In genomic region chr13:92301754-92302153, GRCm38 (mm10) we compare ENCODE assay signal across 37 mouse cellular contexts. TPM values are rescaled to one million over a fixed set of nuclear protein-coding genes. Genes with fewer than 3 reads are reported as not detected.
DNase-seq lines count a peak whose midpoint lies in the region; ATAC-seq and TF ChIP-seq lines count a peak whose summit lies in the region.
"Had no signal": no experiment of that assay in that cellular context is flagged by ENCODE, and none has a peak within 500 bp of the region (broad histone marks: within the 10 kb centered on the region; RNA-seq: fewer than 3 reads in every experiment).

No protein-coding gene starts in this region.

- no peak overlapping the region for H3K4me3 ChIP-seq in liver, adult 2 months (ENCODE audit: insufficient read depth, low read depth, low read length)
- no peak overlapping the region for H3K4me3 ChIP-seq in liver, embryonic 11.5 days (ENCODE audit: low read depth, low read length)
- no peak overlapping the region for H3K4me3 ChIP-seq in intestine, embryonic 16.5 days (ENCODE audit: low read length)
- H3K4me3 ChIP-seq in embryonic facial prominence, embryonic 10.5 days: no peak overlapping the region
- H3K4me3 ChIP-seq: embryonic facial prominence, embryonic 13.5 days; forebrain, embryonic 10.5 days; forebrain, embryonic 15.5 days; heart, embryonic 13.5 days; hindbrain, embryonic 10.5 days; hindbrain, embryonic 15.5 days; left cerebral cortex, adult 2 months; limb, embryonic 13.5 days; liver, embryonic 15.5 days had no signal

- H3K4me2 ChIP-seq in liver, embryonic 11.5 days: no peak overlapping the region
- no peak overlapping the region for H3K4me2 ChIP-seq in intestine, embryonic 16.5 days (ENCODE audit: low read depth, low read length)
- H3K4me2 ChIP-seq: embryonic facial prominence, embryonic 13.5 days; forebrain, embryonic 15.5 days; heart, embryonic 13.5 days; hindbrain, embryonic 15.5 days; limb, embryonic 13.5 days; liver, embryonic 15.5 days; midbrain, embryonic 11.5 days had no signal

- peaks cover 5% of the 10 kb centered on the region; the same call in 1 of the 2 replicates for H3K4me1 ChIP-seq in liver, adult 2 months (ENCODE audit: control insufficient read depth, insufficient read depth, low read length)
- peaks cover 3% of the 10 kb centered on the region; the same call in 1 of the 2 replicates for H3K4me1 ChIP-seq in liver, embryonic 11.5 days (replicated peaks; ENCODE audit: control insufficient read depth, insufficient read depth, low read length)
- no peaks in the 10 kb centered on the region for H3K4me1 ChIP-seq in intestine, embryonic 16.5 days (ENCODE audit: control insufficient read depth, insufficient read depth, low read length)
- H3K4me1 ChIP-seq in embryonic facial prominence, embryonic 10.5 days: peaks cover 6% of the 10 kb centered on the region; the same call in 1 of the 2 replicates
- H3K4me1 ChIP-seq: forebrain, embryonic 10.5 days; forebrain, embryonic 15.5 days; hindbrain, embryonic 10.5 days; hindbrain, embryonic 15.5 days had no signal

- H3K36me3 ChIP-seq in liver, adult 2 months (ENCODE audit: control insufficient read depth, insufficient read depth, low read length): peaks cover 7% of the 10 kb centered on the region
- no peaks in the 10 kb centered on the region; the same call in 1 of the 2 replicates for H3K36me3 ChIP-seq in liver, embryonic 11.5 days (ENCODE audit: control insufficient read depth, insufficient read depth, low read length)
- no peaks in the 10 kb centered on the region for H3K36me3 ChIP-seq in intestine, embryonic 16.5 days (ENCODE audit: control insufficient read depth, insufficient read depth, low read length)
- H3K36me3 ChIP-seq in embryonic facial prominence, embryonic 10.5 days (replicated peaks): peaks cover 56% of the 10 kb centered on the region

- no peak overlapping the region for H3K9ac ChIP-seq in liver, adult 2 months (ENCODE audit: low read depth, low read length)
- no peak overlapping the region for H3K9ac ChIP-seq in liver, embryonic 11.5 days (ENCODE audit: low read depth, low read length)
- no peak overlapping the region for H3K9ac ChIP-seq in intestine, embryonic 16.5 days (ENCODE audit: low read depth, low read length)
- H3K9ac ChIP-seq: embryonic facial prominence, embryonic 13.5 days; forebrain, embryonic 15.5 days; heart, embryonic 13.5 days; hindbrain, embryonic 15.5 days; limb, embryonic 13.5 days; liver, embryonic 15.5 days had no signal

- WGBS in liver, adult 2 months: 29% methylated on average over 4 of the region's 4 CpGs
- WGBS in liver, embryonic 11.5 days: 80% methylated on average over 4 of the region's 4 CpGs
- WGBS in intestine, embryonic 16.5 days: 50% methylated on average over 4 of the region's 4 CpGs
- 86% methylated on average over 4 of the region's 4 CpGs for WGBS in embryonic facial prominence, embryonic 10.5 days

- no peaks in the 10 kb centered on the region for H3K27me3 ChIP-seq in liver, adult 2 months (ENCODE audit: control insufficient read depth, insufficient read depth, low read length)
- H3K27me3 ChIP-seq in liver, embryonic 11.5 days (replicated peaks; ENCODE audit: control insufficient read depth, insufficient read depth, low read length): no peaks in the 10 kb centered on the region
- no peaks in the 10 kb centered on the region for H3K27me3 ChIP-seq in intestine, embryonic 16.5 days (replicated peaks; ENCODE audit: control insufficient read depth, insufficient read depth, low read length)
- no peaks in the 10 kb centered on the region for H3K27me3 ChIP-seq in embryonic facial prominence, embryonic 10.5 days (replicated peaks; ENCODE audit: low read depth, poor library complexity, severe bottlenecking)
- H3K27me3 ChIP-seq: embryonic facial prominence, embryonic 13.5 days; forebrain, embryonic 15.5 days; heart, embryonic 13.5 days; hindbrain, embryonic 15.5 days; limb, embryonic 13.5 days; liver, embryonic 15.5 days; Patski had no signal

- peak; percentile 13 for DNase-seq in kidney, adult 9 months
- DNase-seq in kidney, adult 8-10 months: no peak
- DNase-seq in liver, adult 2 months (ENCODE audit: extremely low read depth, low read depth, low spot score): peak; percentile 47
- DNase-seq in liver, embryonic 11.5 days (ENCODE audit: low spot score): no peak
- no peak for DNase-seq in embryonic facial prominence, embryonic 10.5 days (ENCODE audit: low spot score)
- no peak for DNase-seq in spleen, adult 18-20 months
- DNase-seq: adrenal gland, postnatal 10 days; cerebellum, adult 8-10 months; cerebellum, postnatal 25 days; heart, postnatal 10 days; lung, postnatal 36 days; right cerebral cortex, postnatal 25 days; thymus, adult 18-20 months; thymus, postnatal 25 days had no signal

- H3K9me3 ChIP-seq in liver, embryonic 11.5 days (ENCODE audit: control insufficient read depth, low read length): no peaks in the 10 kb centered on the region
- no peaks in the 10 kb centered on the region for H3K9me3 ChIP-seq in intestine, embryonic 16.5 days (ENCODE audit: control insufficient read depth, low read length)
- H3K9me3 ChIP-seq in embryonic facial prominence, embryonic 10.5 days: no peaks in the 10 kb centered on the region
- H3K9me3 ChIP-seq: embryonic facial prominence, embryonic 13.5 days; forebrain, embryonic 10.5 days; forebrain, embryonic 15.5 days; heart, embryonic 13.5 days; hindbrain, embryonic 10.5 days; hindbrain, embryonic 15.5 days; limb, embryonic 13.5 days; liver, embryonic 15.5 days had no signal

- TF ChIP-seq CTCF in liver, adult 2 months (IDR thresholded peaks at IDR 0.05; ENCODE audit: low read depth, low read length): no peak

- no peak for TF ChIP-seq POLR2A in liver, adult 2 months (IDR thresholded peaks at IDR 0.05; ENCODE audit: extremely low read depth, insufficient read depth, low read length)

- no peak overlapping the region for H3K27ac ChIP-seq in liver, adult 2 months (replicated peaks; ENCODE audit: insufficient read depth, low read depth, low read length)
- no peak overlapping the region for H3K27ac ChIP-seq in liver, embryonic 11.5 days (ENCODE audit: low read depth, low read length)
- no peak overlapping the region for H3K27ac ChIP-seq in intestine, embryonic 16.5 days (ENCODE audit: low read length)
- H3K27ac ChIP-seq in embryonic facial prominence, embryonic 10.5 days (replicated peaks): no peak overlapping the region
- H3K27ac ChIP-seq: embryonic facial prominence, embryonic 13.5 days; forebrain, embryonic 10.5 days; forebrain, embryonic 15.5 days; heart, embryonic 13.5 days; hindbrain, embryonic 10.5 days; hindbrain, embryonic 15.5 days; left cerebral cortex, adult 2 months; limb, embryonic 13.5 days; liver, embryonic 15.5 days had no signal

- ATAC-seq in liver, embryonic 11.5 days (replicated peaks; ENCODE audit: low FRiP score): no peak
- peak; percentile 50; the same call in 1 of the 2 replicates for ATAC-seq in intestine, embryonic 16.5 days
- ATAC-seq: inflammation-experienced regulatory T-cells, adult 6 months; midbrain, embryonic 16.5 days; Patski had no signal

- no peaks in the 10 kb centered on the region for H3K79me2 ChIP-seq in liver, adult 2 months (ENCODE audit: control insufficient read depth, insufficient read depth, low read length)

RNA-seq across cellular contexts. Expression of gene Gm20379, which starts 4.0 kb away (rescaled TPM):
- total RNA-seq in liver, adult 2 months (2014; rRNA removed): not detected in 2 replicates
- polyA plus RNA-seq in liver, adult 2 months (2012; rRNA removed): not detected in 2 replicates
- 0.90 and 1.1 TPM in 2 replicates for polyA plus RNA-seq in liver, embryonic 11.5 days (2014; fragmentation: Nextera tagmentation; extraction: Ambion mirVana)
- 0.40 and 0.65 TPM in 2 replicates for polyA plus RNA-seq in intestine, embryonic 16.5 days (2015; fragmentation: Nextera tagmentation; extraction: Ambion mirVana)
- 0.72 and 1.4 TPM in 2 replicates for polyA plus RNA-seq in embryonic facial prominence, embryonic 10.5 days (2016; fragmentation: Nextera tagmentation; extraction: Ambion mirVana)
- total RNA-seq: adrenal gland, postnatal 10 days; gastrocnemius, adult 8-10 months; gastrocnemius, postnatal 4 days; heart, adult 8-10 months; heart, postnatal 10 days; layer of hippocampus, adult 18-20 months; layer of hippocampus, postnatal 10 days; left cerebral cortex, adult 2 months; left cerebral cortex, postnatal 25 days; megakaryocyte, adult 5-6 weeks; MEL; neutrophil, adult 5-6 weeks had no signal
- polyA plus RNA-seq: Patski had no signal

RNA-seq across cellular contexts. Expression of gene Dhfr, which starts 52.8 kb away (rescaled TPM):
- 17.1 and 17.5 TPM in 2 replicates for total RNA-seq in liver, adult 2 months (2014; rRNA removed)
- 4.6 and 6.0 TPM in 2 replicates for polyA plus RNA-seq in liver, adult 2 months (2012; rRNA removed)
- 30.1 and 31.3 TPM in 2 replicates for polyA plus RNA-seq in liver, embryonic 11.5 days (2014; fragmentation: Nextera tagmentation; extraction: Ambion mirVana)
- polyA plus RNA-seq in intestine, embryonic 16.5 days (2015; fragmentation: Nextera tagmentation; extraction: Ambion mirVana): 15.8 and 17.8 TPM in 2 replicates
- polyA plus RNA-seq in embryonic facial prominence, embryonic 10.5 days (2016; fragmentation: Nextera tagmentation; extraction: Ambion mirVana): 27.0 and 27.5 TPM in 2 replicates

RNA-seq across cellular contexts. Expression of gene Msh3, which starts 53.0 kb away (rescaled TPM):
- total RNA-seq in liver, adult 2 months (2014; rRNA removed): 16.9 TPM in 2 replicates
- 2.7 and 3.0 TPM in 2 replicates for polyA plus RNA-seq in liver, adult 2 months (2012; rRNA removed)
- polyA plus RNA-seq in liver, embryonic 11.5 days (2014; fragmentation: Nextera tagmentation; extraction: Ambion mirVana): 31.7 and 32.8 TPM in 2 replicates
- 16.4 and 17.1 TPM in 2 replicates for polyA plus RNA-seq in intestine, embryonic 16.5 days (2015; fragmentation: Nextera tagmentation; extraction: Ambion mirVana)
- 34.5 and 34.9 TPM in 2 replicates for polyA plus RNA-seq in embryonic facial prominence, embryonic 10.5 days (2016; fragmentation: Nextera tagmentation; extraction: Ambion mirVana)

Comparison
In these comparisons a context has a peak if more than half of its experiments do, and no peak if none do; other contexts are left out.
1. DNase-seq: peak in kidney, adult 9 months (single experiment) and liver, adult 2 months (single experiment); none in kidney, adult 8-10 months (0 of 2), liver, embryonic 11.5 days (single experiment), embryonic facial prominence, embryonic 10.5 days (single experiment) and spleen, adult 18-20 months (0 of 2).